Mouse (Mus musculus): ENCODE results near the gene Lrrc1.

Lrrc1 gene

GRCm38 (mm10) chr9:77427292-77428114 is 117.2 kb downstream of the Lrrc1 start:
- peak in 1 of 2 experiments; percentile 7 for DNase-seq (ENCODE audit: low spot score in 2 of 2)

GRCm38 (mm10) chr9:77426110-77426509 is 118.6 kb downstream of the Lrrc1 start:
- no peak for DNase-seq (ENCODE audit: low spot score in 2 of 2)

- no peak for DNase-seq (ENCODE audit: low spot score in 2 of 2)
Observed at GRCm38 (mm10) chr9:77425553-77425952, 119.1 kb downstream of the Lrrc1 start.

GRCm38 (mm10) chr9:77420200-77420585 is 124.5 kb downstream of the Lrrc1 start:
- no peak for DNase-seq (ENCODE audit: low spot score in 2 of 2)

GRCm38 (mm10) chr9:77419501-77420199 is 125.0 kb downstream of the Lrrc1 start:
- no peak for DNase-seq (ENCODE audit: low spot score in 2 of 2)

GRCm38 (mm10) chr9:77418800-77419199 is 125.9 kb downstream of the Lrrc1 start:
- no peak for DNase-seq (ENCODE audit: low spot score in 2 of 2)

GRCm38 (mm10) chr9:77416486-77416885 is 128.2 kb downstream of the Lrrc1 start:
- no peak for DNase-seq (ENCODE audit: low spot score in 2 of 2)

- DNase-seq (ENCODE audit: low spot score in 2 of 2), result no peak
Observed at GRCm38 (mm10) chr9:77416002-77416401, 128.7 kb downstream of the Lrrc1 start.

GRCm38 (mm10) chr9:77411830-77412425 is 132.7 kb downstream of the Lrrc1 start:
- DNase-seq (ENCODE audit: low spot score in 2 of 2), result no peak

- no peak for DNase-seq (ENCODE audit: low spot score in 2 of 2)
Observed at GRCm38 (mm10) chr9:77410968-77411367, 133.7 kb downstream of the Lrrc1 start.

- DNase-seq (ENCODE audit: low spot score in 2 of 2), result no peak
Observed at GRCm38 (mm10) chr9:77410524-77410923, 134.1 kb downstream of the Lrrc1 start.

GRCm38 (mm10) chr9:77408053-77408603 is 136.5 kb downstream of the Lrrc1 start:
- no peak for DNase-seq (ENCODE audit: low spot score in 2 of 2)

GRCm38 (mm10) chr9:77406906-77407305 is 137.8 kb downstream of the Lrrc1 start:
- DNase-seq (ENCODE audit: low spot score in 2 of 2), result no peak

GRCm38 (mm10) chr9:77404458-77404857 is 140.2 kb downstream of the Lrrc1 start:
- DNase-seq (ENCODE audit: low spot score in 2 of 2), result no peak

- no peak for DNase-seq (ENCODE audit: low spot score in 2 of 2)
Observed at GRCm38 (mm10) chr9:77403961-77404360, 140.7 kb downstream of the Lrrc1 start.

- no peak for DNase-seq (ENCODE audit: low spot score in 2 of 2)
Observed at GRCm38 (mm10) chr9:77402971-77403370, 141.7 kb downstream of the Lrrc1 start.

GRCm38 (mm10) chr9:77399801-77400200 is 144.9 kb downstream of the Lrrc1 start:
- DNase-seq (ENCODE audit: low spot score in 2 of 2), result no peak

- no peak for DNase-seq (ENCODE audit: low spot score in 2 of 2)
Observed at GRCm38 (mm10) chr9:77398856-77399631, 145.6 kb downstream of the Lrrc1 start.

GRCm38 (mm10) chr9:77397027-77397426 is 147.6 kb downstream of the Lrrc1 start:
- no peak for DNase-seq (ENCODE audit: low spot score in 2 of 2)

- DNase-seq (ENCODE audit: low spot score in 2 of 2), result no peak
Observed at GRCm38 (mm10) chr9:77391248-77391647, 153.4 kb downstream of the Lrrc1 start.

GRCm38 (mm10) chr9:77388956-77389355 is 155.7 kb downstream of the Lrrc1 start:
- DNase-seq (ENCODE audit: low spot score in 2 of 2), result no peak

GRCm38 (mm10) chr9:77386751-77387150 is 157.9 kb downstream of the Lrrc1 start:
- DNase-seq (ENCODE audit: low spot score in 2 of 2), result peak in 1 of 2 experiments; percentile 20

Data from right cerebral cortex, adult 2 months (tissue).